Mouse (Mus musculus) ovary, adult 18-20 months (tissue): ENCODE data around the gene Gm28308.

Experiments
- DNase-seq: peaks from one replicate; pipeline ENCODE4 v3.0.0; 2022; ENCODE audit warnings: low spot score, mixed read lengths

Gm28308 gene

DNA sequence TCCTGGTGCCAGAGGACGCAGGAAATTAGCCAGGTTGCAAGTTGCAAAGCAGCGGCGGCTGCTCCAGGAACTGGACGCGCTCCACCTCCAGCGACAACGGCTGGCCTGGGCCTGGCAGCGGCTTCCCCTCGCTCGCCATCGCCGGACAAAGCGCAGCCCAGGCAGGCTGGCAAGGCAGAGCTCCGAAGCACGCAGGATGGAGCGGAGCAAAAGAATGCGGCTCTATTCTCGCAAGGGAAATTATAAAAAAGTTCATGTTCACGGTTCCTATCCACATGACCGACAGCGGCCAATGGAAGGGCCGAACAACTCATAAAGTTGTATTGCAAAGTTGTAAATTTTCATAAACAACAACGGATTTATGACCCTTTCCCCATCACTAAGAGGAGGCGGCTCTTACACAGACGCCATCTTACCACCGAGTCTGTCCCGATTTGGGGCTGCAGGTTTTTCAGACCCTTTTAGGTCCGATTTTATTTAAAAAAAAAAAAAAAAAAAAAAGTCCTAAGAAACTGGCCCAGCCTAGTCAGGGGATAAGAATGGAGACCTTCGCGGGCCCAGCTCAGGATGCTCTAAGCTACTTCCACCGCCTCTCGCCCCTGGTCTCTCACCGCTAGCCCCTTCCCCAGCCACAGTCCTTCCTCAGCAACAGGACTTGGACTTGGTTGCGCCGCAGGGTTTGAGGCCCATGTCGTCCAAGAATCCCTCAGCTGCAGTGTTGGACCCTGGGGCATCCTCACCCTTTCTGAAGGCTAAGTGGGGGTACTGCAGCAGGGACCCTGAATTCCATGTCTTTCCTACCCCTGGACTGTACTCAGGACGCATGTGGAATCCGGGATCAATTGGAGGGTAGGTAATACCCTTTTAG, at the start of gene Gm28308, which contains the start of gene Hoxa3:
TSS of gene Gm28308 (minus strand) at position 221 of the 868 bp plus-strand sequence.
TSS of gene Hoxa3 (minus strand) at position 218 of the 868 bp plus-strand sequence.
- no peak for DNase-seq

DNA sequence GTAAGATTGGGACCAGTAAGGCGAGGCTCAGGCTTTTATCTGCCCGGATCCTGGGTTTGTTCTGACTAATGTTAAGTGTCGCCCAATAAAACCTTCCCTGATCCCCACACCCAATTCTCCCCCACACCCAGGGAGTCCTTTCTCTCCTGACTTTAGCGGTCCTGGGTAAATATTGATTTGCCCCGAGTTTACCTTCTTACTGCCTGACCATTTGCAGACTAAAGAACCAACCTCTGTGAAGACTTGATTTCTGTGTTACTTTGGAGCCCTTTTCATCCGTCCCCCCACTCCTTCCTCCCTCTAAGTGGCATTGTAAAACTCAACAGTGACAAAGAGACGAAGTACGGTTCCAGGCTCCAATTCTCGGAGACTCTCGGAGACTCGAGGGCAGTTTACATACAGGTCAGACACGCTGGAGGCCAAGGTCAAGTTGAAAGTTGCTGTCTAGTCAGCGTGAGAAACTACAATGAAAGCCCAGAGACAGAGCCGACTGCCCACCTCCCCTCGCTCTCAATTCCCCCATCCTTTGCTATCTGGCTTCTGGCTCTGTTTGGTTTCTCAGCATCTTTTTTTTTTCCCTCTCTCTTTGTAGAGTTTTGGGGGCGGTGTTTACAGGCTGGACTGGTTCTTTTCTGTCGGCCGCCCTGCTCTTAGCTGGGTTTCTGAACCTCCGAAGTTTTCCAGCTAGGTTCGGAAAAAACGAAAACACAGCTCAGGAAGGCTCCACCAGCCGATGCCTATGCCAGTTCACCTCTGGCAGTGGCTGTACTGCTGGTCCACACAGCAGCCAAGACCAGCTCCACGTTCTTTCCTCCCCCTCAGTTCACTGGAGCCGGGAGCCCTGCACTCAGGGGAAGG, 49.6 kb upstream of the Gm28308 start:
- no peak for DNase-seq

DNA sequence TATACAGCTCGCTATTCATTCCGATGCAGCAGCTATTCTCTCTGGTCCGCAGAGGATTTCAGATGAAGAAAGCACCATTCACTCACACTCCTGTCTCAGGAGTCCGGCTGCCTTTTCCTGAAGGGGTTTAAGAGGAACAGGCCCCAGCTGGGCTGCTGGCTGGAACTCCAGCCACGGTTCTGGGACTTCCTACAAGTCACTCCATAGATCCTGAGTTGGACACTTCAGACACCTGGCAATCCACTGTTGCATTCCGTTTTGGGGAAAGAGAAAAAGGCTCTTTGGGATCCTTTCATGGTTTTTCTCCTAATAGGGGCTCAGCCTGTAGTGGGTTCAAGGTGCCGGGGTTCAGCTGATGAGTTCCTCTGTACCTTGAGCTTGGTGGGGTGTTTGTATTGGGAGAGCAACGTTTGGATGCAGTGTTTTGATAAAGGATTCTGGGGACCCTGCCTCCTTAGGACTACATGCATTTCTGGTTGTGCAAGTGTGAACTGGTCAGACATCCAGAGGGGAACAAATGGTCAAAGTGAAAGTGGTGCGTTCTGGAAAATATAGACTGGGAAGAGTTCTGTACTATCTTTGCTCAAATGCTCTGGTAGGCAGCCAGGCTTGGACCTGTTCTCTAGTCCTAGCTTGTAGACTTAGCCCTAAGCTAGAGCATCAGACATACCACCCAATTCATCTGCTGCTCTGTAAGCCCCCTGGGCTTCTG, 48.8 kb upstream of the Gm28308 start:
- DNase-seq, result no peak

DNA sequence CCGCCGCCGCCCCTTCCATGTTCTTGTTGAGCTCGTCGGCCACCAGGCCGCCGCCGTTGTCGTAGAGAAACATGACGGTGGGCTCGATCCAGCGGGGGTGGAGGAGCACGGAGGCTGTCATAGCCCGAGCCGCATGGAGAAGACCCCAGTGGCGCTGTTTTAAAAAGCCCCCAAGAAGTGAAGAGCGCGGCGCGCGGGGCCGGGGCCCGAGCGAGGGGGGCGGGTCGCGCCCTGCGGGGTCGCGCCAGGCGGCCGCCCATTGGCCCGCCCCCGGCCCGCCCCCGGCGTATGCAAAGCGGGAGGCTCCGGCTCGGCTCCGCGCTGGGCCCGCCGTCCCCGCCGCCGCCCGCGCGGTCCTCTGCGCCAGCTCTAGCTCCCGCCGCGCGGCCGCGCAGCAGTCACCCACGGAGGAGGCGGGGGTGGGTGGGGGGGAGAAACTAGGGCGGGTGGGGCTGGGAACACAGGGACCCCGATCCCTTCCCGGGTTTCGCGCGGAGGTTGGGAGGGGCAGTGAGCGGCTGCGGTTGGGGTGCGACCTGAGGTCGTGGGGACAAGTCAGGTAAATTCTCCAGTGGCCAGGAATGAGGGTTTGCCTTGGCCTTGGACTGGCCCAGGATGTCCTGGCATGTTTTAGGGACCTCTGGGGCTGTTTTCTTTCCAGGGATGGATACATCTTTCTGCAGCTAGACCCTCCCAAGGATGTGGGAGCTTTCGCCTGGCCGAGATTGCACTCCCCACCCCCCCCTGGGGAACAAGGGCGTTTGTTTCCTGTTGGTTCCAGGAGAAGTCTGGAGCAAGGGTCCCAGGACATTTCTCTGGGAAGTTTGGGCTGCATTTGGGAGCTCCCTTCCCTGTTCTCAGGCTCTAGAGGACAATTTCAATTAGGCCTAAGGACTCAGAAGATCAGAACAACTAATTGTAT, 47.8 kb upstream of the Gm28308 start, which contains the start of gene Hoxa13:
TSS of gene Hoxa13 (minus strand) at position 227 of the 922 bp plus-strand sequence.
- DNase-seq, result no peak

DNA sequence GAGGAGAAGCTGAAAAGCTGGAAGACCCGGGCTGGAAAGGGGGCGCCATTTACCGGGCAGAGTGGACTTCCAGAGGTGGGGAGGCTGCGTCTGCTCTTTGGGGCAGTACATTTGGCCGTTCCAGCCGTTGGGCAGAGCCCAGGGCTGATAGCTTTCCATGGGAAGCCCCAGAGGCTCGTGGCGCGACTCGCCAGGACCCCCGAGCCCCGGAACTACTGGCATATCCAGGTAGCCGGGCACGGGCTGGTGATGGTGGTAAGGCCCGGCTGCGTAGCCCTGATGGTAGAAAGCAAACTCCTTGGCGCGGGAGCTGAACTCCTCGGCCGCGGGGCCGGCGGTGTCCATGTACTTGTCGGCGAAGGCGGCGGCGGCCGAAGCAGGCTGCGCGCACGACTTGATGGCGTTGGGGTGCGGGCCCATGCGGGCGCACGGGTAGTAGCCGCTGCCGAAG, 46.7 kb upstream of the Gm28308 start:
- no peak for DNase-seq

DNA sequence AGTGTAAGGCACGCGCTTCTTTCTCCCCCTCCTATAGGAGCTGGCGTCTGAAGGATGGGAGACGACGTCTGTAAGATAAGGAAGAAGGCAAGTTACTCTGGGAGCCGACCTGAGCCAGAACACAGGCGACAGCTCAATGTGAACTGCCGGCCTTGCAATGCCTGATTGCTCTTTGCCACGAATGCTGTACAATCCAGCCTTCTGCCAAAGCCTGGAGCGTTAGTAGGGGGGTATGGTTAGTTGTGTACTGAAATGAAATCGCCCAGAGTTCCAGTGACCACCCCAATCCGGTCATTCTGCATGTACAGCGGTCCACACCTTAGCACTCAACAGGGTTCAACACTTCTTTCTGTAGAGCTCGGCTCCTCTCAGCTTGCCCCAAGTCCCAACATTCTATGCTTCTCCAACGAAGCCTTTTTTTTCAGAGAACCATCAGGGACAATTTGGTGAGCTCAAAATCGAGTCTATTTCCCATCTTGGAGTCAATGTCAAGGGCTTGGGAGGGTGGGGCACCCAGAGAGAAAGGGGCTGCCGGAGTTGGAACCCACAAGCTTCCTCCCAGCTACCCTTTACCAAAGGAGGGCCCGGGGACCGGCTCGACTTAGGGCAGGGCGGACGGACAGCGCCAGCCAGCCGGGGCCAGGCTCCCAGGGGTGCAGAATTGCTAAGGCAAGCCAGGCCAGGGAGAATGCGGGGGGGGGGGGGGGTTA, 46.1 kb upstream of the Gm28308 start:
- DNase-seq, result no peak

DNA sequence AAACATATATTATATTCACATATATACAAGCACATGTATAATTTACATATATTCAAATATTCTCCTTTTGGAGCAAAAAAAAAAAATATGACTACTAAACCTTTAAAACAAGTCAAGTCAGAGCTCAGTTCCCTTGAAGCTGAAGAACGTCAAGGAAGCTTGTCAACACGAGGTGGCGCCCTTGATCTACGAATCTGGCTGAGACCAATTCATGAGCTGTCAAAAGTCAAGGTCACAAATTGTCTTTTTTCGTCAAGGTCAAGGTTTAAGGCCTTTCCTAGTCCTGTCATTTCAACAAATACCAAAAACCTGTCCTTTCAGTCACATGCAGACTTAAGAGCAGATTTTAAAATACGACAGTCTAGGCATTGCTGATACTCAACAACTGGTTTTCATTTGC, 43.8 kb upstream of the Gm28308 start:
- no peak for DNase-seq

DNA sequence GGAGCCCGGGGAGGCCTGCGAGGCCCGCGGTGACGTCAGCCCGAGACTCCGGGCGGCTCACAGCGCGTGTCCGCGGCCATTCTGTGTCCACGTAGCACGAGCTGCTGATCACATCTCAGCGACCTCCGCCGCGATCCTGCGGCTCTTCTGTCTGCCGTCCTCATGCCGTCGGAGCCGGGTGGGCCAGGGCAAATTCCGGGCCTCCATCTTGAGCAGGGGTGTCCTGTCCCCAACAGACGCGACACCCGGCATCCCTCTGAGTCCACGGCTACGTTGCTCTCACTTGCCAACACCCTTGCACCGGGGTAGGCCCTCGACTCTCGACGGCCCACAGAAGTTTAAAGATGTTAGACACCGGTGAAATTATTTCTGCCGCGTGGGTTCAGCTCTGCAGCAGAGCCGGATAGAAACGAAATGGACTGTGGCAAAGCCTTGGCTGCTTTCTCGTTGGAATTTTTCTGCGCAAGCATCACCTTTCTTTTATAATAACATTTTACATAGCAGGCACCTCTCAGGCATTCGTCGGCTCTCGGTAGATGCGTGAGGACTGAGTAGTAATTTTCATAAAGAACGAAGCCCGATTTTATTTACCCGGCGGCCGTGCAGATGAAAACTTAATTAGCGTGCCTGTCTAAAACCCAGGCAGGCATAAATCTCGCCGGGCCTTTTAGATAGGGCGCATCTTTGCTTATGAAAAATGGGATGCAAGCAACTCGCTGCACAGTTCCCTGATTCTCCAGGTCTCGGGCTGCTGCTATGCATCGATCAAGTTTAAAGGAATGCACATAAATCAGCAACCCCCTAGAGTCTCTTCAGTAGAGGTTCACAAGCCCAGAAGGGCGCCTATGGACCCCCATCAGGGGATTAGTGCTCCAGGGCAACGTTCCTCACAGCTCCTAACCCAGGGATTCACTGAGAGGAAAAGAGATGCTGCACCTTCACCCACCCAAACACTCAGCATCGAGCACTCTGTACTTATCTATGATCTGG, 40.7 kb upstream of the Gm28308 start:
- DNase-seq, result no peak

DNA sequence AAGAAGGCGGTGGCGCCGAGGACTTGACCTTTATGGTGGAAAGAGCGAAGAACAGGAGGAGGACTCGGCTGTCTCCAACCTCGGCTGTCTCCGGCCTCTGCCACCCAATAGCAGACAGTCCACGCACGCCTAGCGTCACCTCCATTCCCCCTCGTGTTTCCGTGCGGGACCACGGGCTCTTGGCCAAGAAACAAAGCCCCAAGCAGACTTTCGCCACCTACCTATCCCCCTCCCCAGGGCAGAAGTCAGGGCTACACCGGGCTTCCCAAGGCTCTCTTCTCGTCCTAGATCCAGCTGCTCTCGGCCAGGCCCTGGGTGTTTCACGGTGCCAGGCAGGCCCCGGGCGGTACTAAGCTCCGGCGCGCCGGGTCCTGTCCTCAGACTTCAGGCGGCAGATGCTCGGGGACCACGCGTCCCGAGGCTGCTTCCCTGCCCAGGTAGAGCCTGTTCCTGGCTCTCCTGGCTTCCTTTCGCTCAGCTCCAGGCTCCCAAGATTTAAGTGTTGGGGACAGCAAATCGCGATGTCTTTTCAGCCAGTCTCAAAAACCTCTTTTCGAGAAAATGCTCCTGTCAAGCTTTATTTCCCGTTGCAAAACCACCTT, 39.7 kb upstream of the Gm28308 start:
- DNase-seq, result no peak

DNA sequence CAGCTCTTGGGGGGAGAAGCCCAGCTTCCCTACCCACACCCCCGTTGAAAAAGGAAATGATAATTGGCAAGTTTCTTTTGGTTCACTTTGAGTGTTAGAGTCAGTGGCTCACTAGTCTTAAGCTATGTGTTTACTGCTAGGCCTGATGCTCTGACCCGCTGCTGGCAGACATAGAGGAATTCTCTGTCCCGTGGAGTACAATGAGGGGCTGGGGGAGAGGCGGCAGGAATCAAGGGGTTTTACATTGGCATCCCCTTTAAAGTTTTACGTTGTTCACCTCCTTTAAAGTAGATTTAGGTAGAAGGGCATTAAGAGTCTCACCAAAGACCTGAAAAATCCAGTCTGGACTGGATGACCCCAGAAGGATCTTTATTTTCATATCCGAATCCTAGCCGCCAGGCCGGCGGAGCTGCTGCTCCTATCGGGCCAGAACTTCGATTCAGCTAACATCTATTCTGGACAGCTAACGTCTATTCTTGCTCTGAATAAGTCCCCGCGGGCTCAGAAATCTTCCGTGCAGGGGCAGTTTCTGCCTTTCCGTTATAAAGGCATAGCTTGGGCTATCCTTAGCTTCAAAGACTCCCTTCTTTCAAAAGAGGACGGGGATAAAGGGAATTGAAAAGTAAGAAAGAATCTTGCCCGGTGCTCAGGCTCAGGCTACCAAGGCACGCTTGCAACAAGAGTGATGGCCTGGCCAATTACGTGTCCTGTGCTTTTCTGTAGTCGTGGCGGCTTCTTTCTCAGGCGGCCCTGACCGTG, 39.1 kb upstream of the Gm28308 start:
- DNase-seq, result no peak

DNA sequence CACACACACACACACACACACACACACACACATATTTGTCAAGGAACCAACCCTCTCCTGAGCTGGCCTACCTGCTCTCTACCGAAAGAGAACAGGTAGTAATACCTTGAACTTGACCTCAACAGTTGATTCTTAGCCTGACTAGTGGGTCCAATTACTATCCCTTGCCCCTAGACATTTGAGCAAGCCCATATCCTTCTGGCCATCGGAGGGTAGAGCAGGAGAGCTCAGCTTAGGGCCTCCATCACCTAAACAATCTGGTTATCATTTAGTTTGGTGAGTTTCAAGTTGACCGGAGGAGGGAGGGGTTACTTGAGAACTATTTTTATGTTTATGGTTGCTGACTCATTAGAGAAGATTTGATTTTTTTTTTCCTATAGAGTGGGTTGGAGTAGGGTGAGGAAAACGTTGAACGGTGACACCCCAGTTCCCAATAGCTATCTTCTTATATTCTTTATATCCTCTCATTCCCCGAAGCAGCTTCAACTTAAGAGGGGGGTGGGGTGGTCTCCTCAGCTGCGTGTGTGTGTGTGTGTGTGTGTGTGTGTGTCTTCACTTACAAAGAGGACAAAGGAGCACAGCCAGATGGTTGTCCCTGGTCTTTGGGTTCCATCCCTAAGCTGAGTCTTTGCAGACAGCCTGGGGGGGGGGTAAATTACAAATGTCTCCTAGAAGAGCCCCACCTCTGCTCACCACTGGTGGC, 38.2 kb upstream of the Gm28308 start:
- DNase-seq, result no peak

DNA sequence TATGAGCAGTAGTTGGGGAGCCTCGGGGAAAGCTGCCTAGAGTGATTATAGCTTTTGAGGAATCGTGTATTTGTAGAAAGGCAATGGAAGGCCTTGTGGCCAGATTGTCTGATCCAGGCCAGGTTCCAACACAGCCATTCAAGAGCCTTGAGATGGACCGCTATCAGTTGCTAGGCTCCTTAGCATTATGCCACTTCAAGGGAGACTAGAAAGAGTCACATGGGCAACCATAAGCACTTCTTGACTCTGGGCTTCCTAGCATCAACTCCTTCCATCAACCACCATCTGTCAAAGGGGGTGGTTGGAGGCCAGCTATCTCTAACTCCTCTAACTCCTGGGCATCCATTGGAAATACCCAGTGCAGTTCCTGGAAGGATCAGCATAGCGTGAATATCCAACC, 36.7 kb upstream of the Gm28308 start:
- DNase-seq, result no peak

DNA sequence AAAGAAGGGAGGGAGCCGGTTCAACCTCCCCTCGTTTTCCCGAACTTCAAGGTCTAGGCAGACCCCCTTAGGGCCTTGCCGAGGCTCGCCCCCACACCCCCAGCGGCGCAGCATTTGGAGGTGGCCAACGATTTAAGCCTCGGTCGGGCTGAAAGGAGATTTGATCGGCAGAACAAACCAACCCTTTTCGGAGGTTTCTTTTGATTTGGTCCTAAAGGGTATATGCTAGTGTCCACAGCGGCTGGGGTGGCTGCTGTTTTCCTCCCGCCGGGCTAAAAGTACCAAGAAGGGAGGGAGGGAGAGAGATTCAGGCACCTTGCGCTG, 36.2 kb upstream of the Gm28308 start:
- DNase-seq, result no peak

DNA sequence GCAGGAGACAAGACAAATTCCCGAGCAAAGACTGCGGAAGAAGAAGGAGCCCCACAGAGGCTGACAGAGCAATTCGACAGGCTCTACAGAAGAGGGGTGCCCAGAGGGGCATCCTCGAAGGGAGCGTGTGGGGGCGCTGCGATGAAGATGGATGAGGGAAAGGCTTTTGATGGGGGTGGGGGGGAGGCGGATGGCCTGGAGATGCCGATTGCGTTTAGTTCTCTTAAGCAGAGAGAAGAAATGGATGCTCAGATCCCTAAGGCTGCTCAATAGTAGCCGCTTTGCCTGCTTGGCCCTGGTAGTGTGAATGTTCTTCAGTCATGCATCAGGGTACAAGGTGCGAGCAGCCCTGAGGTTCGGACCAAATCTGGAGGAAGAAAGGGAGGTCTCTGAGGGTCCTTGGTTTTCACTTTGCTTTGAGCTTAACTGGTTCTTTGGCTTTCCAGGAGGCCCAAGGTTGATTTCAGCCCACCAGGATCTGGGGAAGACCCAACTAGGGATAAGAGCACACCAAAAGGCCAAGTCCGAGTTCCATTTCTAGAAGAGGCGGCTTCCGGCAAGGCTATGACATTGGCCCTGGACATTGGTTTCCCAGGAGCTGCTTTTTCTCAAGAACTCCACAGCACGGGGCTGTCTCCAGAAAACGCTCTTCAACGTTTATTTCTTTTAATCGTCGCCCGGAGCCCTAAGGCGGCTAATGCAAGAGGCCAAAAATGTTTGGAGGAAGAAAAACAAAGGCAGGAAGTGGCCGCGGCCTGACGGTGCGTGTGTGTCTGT, 35.7 kb upstream of the Gm28308 start:
- no peak for DNase-seq

DNA sequence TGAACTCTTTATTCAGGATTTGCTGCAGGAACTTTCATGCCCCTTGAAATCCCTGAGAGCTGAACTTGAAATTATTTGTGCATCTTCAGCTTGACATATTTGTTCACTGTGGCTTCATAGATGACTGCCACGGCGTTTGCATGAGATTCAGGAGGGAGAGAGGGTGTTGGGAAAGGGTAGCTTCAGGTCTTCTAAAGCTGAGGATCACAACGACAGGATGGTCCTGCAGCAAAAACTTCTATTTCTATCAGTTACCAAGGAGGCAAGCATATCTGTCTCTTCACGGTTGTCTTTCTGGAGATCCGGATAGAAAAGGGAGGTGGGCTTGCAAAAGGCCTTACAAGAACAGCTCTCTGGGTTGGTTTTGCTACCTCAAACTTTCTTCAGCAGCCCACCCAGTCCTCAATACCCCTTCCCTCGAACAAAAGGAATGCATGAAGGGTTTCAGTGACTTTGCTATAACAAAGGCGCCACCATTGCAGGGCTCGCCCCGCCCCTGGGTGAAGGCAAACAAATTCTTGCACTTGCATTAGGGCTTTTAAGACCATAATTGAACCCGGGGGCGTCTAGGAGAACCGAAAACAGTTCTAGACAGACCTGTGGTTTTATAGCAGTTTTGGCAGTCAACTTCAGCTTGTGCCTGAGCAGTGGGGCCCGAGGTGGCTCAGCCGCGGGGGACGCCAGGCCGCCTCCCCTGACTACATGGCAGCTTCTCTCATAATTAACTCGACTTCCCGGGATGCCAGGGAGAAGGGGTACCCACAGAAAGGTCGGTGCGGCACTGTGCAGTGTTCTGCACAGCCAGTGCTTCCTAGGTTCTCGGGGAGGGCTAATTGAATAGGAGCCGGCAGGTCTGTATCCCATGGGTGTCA, 34.9 kb upstream of the Gm28308 start:
- no peak for DNase-seq

DNA sequence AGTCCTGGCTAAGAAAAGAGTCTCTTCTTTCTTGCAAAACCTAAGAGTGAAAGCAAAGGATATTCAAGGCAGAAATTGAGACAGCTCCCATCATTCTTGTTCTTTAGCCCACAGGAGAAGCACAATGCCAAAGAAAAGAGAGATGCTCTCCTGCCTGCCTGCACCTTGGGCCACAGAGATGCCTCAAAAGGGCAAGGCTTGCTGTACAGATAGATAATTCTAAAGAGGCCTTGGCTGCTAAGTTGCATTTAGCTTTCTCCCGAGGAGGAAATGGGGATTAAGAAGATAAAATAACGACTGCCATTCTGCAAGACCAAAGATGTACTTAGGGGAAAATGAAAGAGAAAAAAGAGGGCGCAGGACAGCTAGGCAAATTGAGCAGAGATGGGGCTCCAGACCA, 33.8 kb upstream of the Gm28308 start:
- DNase-seq, result no peak
